Mouse (Mus musculus) CH12.LX (cell line): Measurements from ENCODE around the gene Sectm1a. TPM values are rescaled to one million over a fixed set of nuclear protein-coding genes. Genes with fewer than 3 reads are reported as not detected.

ENCODE experiments used
- DNase-seq: peaks from one replicate; pipeline ENCODE4 v3.0.0-alpha.2; 2013; ENCODE audit errors: extremely low read depth
- H3K27ac ChIP-seq: 2 replicates; pipeline ENCODE4 v1.5.1; 2012; ENCODE audit warnings: low read depth, mild to moderate bottlenecking, control low read depth, moderate library complexity; ENCODE audit not compliant: insufficient read depth
- H3K27me3 ChIP-seq: replicated peaks from 2 replicates; pipeline ENCODE3; 2012; ENCODE audit warnings: inconsistent platforms
- H3K36me3 ChIP-seq, 2 experiments: replicated peaks in 1 of 2; 2 replicates each; pipeline versions ENCODE3 to v1.6.1; 2012; ENCODE audit warnings: inconsistent platforms in 1 of 2, low read length in 1 of 2, mild to moderate bottlenecking in 1 of 2, mixed read lengths in 1 of 2, moderate library complexity in 1 of 2; ENCODE audit not compliant: control insufficient read depth in 1 of 2, insufficient read depth in 1 of 2
- H3K4me1 ChIP-seq, 2 experiments: 2 replicates each; pipeline ENCODE4 v1.6.1; 2012; ENCODE audit warnings: inconsistent platforms in 1 of 2, moderate library complexity in 1 of 2; ENCODE audit not compliant: insufficient read depth in 2 of 2, control insufficient read depth in 1 of 2
- H3K4me2 ChIP-seq: 2 replicates; pipeline ENCODE4 v1.6.1; 2012; ENCODE audit warnings: low read depth, mild to moderate bottlenecking, control low read depth; ENCODE audit not compliant: poor library complexity, insufficient read depth, severe bottlenecking
- H3K4me3 ChIP-seq, 3 experiments: fragments of 150-350 bp in 1 of 3; sonication (generic) in 1 of 3; replicated peaks in 1 of 3; 2 replicates each; pipeline versions ENCODE3 to v1.5.1; 2011 to 2012; ENCODE audit warnings: low read depth in 2 of 3, low read length in 2 of 3, mild to moderate bottlenecking in 2 of 3, moderate library complexity in 2 of 3, control low read depth in 1 of 3, improper control_type of control experiment in 1 of 3, inconsistent platforms in 1 of 3, mixed read lengths in 1 of 3; ENCODE audit not compliant: poor library complexity in 1 of 3
- H3K79me2 ChIP-seq: replicated peaks from 2 replicates; pipeline ENCODE4 v1.6.1; 2012; ENCODE audit warnings: mild to moderate bottlenecking, moderate library complexity; ENCODE audit not compliant: control insufficient read depth, poor library complexity, insufficient read depth, severe bottlenecking; ENCODE audit errors: extremely low read depth
- H3K9ac ChIP-seq: 2 replicates; pipeline ENCODE4 v1.6.1; 2012; ENCODE audit warnings: low read depth, mild to moderate bottlenecking, control low read depth, moderate library complexity; ENCODE audit not compliant: insufficient read depth
- H3K9me3 ChIP-seq: replicated peaks from 2 replicates; pipeline ENCODE3; 2012; ENCODE audit warnings: low read length, inconsistent platforms, mixed read lengths
- BHLHE40 ChIP-seq: IDR thresholded peaks from 2 replicates; pipeline ENCODE4 v1.6.1; 2011; ENCODE audit warnings: mild to moderate bottlenecking, low read depth, low read length, improper control_type of control experiment
- CHD1 ChIP-seq: IDR thresholded peaks from 2 replicates; pipeline ENCODE4 v1.6.1; 2012; ENCODE audit warnings: low read depth, low read length, improper control_type of control experiment, inconsistent platforms
- CHD2 ChIP-seq: IDR thresholded peaks from 2 replicates; pipeline ENCODE4 v1.6.1; 2011; ENCODE audit warnings: low read length, improper control_type of control experiment
- CTCF ChIP-seq, 2 experiments: IDR thresholded peaks in 1 of 2; conservative IDR thresholded peaks in 1 of 2; 2 replicates each; pipeline ENCODE4 v1.5.1; 2011 to 2012; ENCODE audit warnings: low read depth in 2 of 2, low read length in 2 of 2, improper control_type of control experiment in 1 of 2, inconsistent platforms in 1 of 2, mild to moderate bottlenecking in 1 of 2, moderate library complexity in 1 of 2
- E2F4 ChIP-seq: IDR thresholded peaks from 2 replicates; pipeline ENCODE4 v1.6.1; 2011; ENCODE audit warnings: low read depth, low read length, improper control_type of control experiment; ENCODE audit not compliant: insufficient replicate concordance
- ELF1 ChIP-seq: IDR thresholded peaks from 2 replicates; pipeline ENCODE4 v1.6.1; 2014; ENCODE audit warnings: low read depth, mild to moderate bottlenecking, inconsistent platforms, low read length, improper control_type of control experiment
- ETS1 ChIP-seq: conservative IDR thresholded peaks from 2 replicates; pipeline ENCODE4 v1.6.1; 2012; ENCODE audit warnings: low read depth, mild to moderate bottlenecking, inconsistent platforms, low read length, improper control_type of control experiment, moderate library complexity
- GABPA ChIP-seq: IDR thresholded peaks from 2 replicates; pipeline ENCODE4 v1.6.1; 2012; ENCODE audit warnings: low read depth, low read length, improper control_type of control experiment, inconsistent platforms; ENCODE audit not compliant: insufficient replicate concordance
- HCFC1 ChIP-seq: IDR thresholded peaks from 2 replicates; pipeline ENCODE4 v1.6.1; 2012; ENCODE audit warnings: low read depth, mild to moderate bottlenecking, inconsistent platforms, low read length, improper control_type of control experiment
- IRF4 ChIP-seq: IDR thresholded peaks from 2 replicates; pipeline ENCODE4 v1.6.1; 2014; ENCODE audit warnings: low read depth, mild to moderate bottlenecking, inconsistent platforms, low read length, improper control_type of control experiment
- JUN ChIP-seq: IDR thresholded peaks from 2 replicates; pipeline ENCODE4 v1.6.1; 2011; ENCODE audit warnings: low read depth, mild to moderate bottlenecking, low read length, improper control_type of control experiment, moderate library complexity; ENCODE audit not compliant: insufficient read depth
- JUND ChIP-seq: conservative IDR thresholded peaks from 2 replicates; pipeline ENCODE4 v1.6.1; 2011; ENCODE audit warnings: low read depth, low read length, improper control_type of control experiment
- KAT2A ChIP-seq: IDR thresholded peaks from 2 replicates; pipeline ENCODE4 v1.6.1; 2012; ENCODE audit warnings: low read length, improper control_type of control experiment, inconsistent platforms; ENCODE audit not compliant: insufficient replicate concordance
- MAFK ChIP-seq: IDR thresholded peaks from 2 replicates; pipeline ENCODE4 v1.6.1; 2011; ENCODE audit warnings: low read length, improper control_type of control experiment; ENCODE audit not compliant: insufficient replicate concordance
- MAX ChIP-seq: IDR thresholded peaks from 2 replicates; pipeline ENCODE4 v1.6.1; 2011; ENCODE audit warnings: low read length, improper control_type of control experiment
- MAZ ChIP-seq: IDR thresholded peaks from 2 replicates; pipeline ENCODE4 v1.6.1; 2012; ENCODE audit warnings: low read depth, mild to moderate bottlenecking, inconsistent platforms, low read length, improper control_type of control experiment, moderate library complexity
- MXI1 ChIP-seq: IDR thresholded peaks from 2 replicates; pipeline ENCODE4 v1.6.1; 2011; ENCODE audit warnings: mild to moderate bottlenecking, low read depth, low read length, improper control_type of control experiment
- MYC ChIP-seq: IDR thresholded peaks from 2 replicates; pipeline ENCODE4 v1.6.1; 2011; ENCODE audit warnings: low read depth, mild to moderate bottlenecking, improper control_type of control experiment, low read length
- NELFE ChIP-seq: IDR thresholded peaks from 2 replicates; pipeline ENCODE4 v1.6.1; 2011; ENCODE audit warnings: low read depth, low read length, improper control_type of control experiment
- NRF1 ChIP-seq: IDR thresholded peaks from 2 replicates; pipeline ENCODE4 v1.6.1; 2014; ENCODE audit warnings: low read depth, mild to moderate bottlenecking, inconsistent platforms, low read length, improper control_type of control experiment, moderate library complexity
- POLR2A ChIP-seq: IDR thresholded peaks from 2 replicates; pipeline ENCODE4 v1.6.1; 2011; ENCODE audit warnings: low read depth, mild to moderate bottlenecking, improper control_type of control experiment, low read length
- POLR2AphosphoS2 ChIP-seq: IDR thresholded peaks from 2 replicates; pipeline ENCODE4 v1.6.1; 2011; ENCODE audit warnings: low read depth, low read length, improper control_type of control experiment
- RAD21 ChIP-seq: IDR thresholded peaks from 2 replicates; pipeline ENCODE4 v1.6.1; 2011; ENCODE audit warnings: low read depth, mild to moderate bottlenecking, low read length, improper control_type of control experiment, moderate library complexity
- RCOR1 ChIP-seq: conservative IDR thresholded peaks from 2 replicates; pipeline ENCODE4 v1.6.1; 2012; ENCODE audit warnings: low read depth, mild to moderate bottlenecking, inconsistent platforms, low read length, improper control_type of control experiment
- SIN3A ChIP-seq: IDR thresholded peaks from 2 replicates; pipeline ENCODE4 v1.6.1; 2012; ENCODE audit warnings: low read length, improper control_type of control experiment, inconsistent platforms
- SMC3 ChIP-seq: IDR thresholded peaks from 2 replicates; pipeline ENCODE4 v1.6.1; 2011; ENCODE audit warnings: low read depth, low read length, improper control_type of control experiment
- UBTF ChIP-seq: IDR thresholded peaks from 2 replicates; pipeline ENCODE4 v1.6.1; 2012; ENCODE audit warnings: low read depth, mild to moderate bottlenecking, inconsistent platforms, low read length, improper control_type of control experiment, moderate library complexity
- USF1 ChIP-seq: IDR thresholded peaks from 2 replicates; pipeline ENCODE4 v1.6.1; 2014; ENCODE audit warnings: low read depth, mild to moderate bottlenecking, inconsistent platforms, low read length, improper control_type of control experiment
- USF2 ChIP-seq: conservative IDR thresholded peaks from 2 replicates; pipeline ENCODE4 v1.6.1; 2011; ENCODE audit warnings: low read depth, low read length, improper control_type of control experiment
- ZKSCAN1 ChIP-seq: IDR thresholded peaks from 2 replicates; pipeline ENCODE4 v1.6.1; 2012; ENCODE audit warnings: low read depth, inconsistent platforms, low read length, improper control_type of control experiment, borderline replicate concordance
- dilution Hi-C: fragments of 300-500 bp; cut with MboI; formaldehyde crosslinking; loops from 2 replicates; pipeline ENCODE4 v1.14.3; 2020; ENCODE audit warnings: low sequenced_read_pairs; ENCODE audit not compliant: extremely low pct_unique_long_range_greater_than_20kb, extremely low pct_ligation_motif_present
- in situ Hi-C: fragments of 300-500 bp; cut with MboI; formaldehyde crosslinking; loops from 3 replicates; pipeline ENCODE4 v1.14.3; 2019; ENCODE audit warnings: low sequenced_read_pairs, low pct_ligation_motif_present, low pct_unique_long_range_greater_than_20kb, mixed read lengths
- polyA plus RNA-seq: library from polyadenylated mRNA; unstranded; fragments of >175 nt; gene quantifications from 2 replicates; pipeline ENCODE4 v1.2.1, GENCODE M21; 2012; ENCODE audit warnings: low read depth; ENCODE audit not compliant: insufficient read length
- total RNA-seq, 2 experiments: library from RNA; depleted of rRNA; stranded (reverse); fragments of 300-350 nt in 1 of 2; fragments of >200 nt in 1 of 2; gene quantifications; 2 replicates each; pipeline ENCODE4 v1.2.3; 2012 to 2014

Sectm1a gene
- total and polyA plus RNA-seq, 3 experiments: 0.08 TPM; not detected in 2

DNA sequence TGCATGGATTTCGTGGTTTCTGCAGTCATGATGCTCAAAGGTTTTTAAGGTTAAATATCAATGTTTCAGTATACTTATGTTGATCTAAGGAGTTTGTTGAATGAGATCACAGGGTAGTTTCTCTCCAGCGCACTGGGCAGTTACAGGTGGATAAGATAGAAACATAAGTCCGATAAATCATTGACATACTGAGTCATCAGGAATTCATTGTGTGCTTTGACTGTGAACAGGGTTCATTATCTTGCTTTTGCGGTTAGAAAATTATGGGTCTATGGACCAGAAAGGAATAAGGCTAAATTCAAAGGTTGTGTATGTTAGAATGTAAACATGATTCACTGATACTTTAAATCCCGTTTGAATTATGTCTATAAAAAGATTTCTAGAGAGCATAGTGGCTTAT is 4.2 kb upstream of the Sectm1a start:
- Histone ChIP-seq H3K4me3 (no peak overlapping the region), H3K9me3 (no peaks in the 10 kb centered on the region), H3K4me2 (no peak overlapping the region), H3K9ac (no peak overlapping the region), H3K79me2 (no peaks in the 10 kb centered on the region), H3K4me1 (peaks cover 6 to 33% of the 10 kb centered on the region in 2 experiments), H3K36me3 (no peaks in the 10 kb centered on the region), H3K27me3 (no peaks in the 10 kb centered on the region), H3K27ac (no peak overlapping the region)
- no peak for TF ChIP-seq BHLHE40
- no peak for TF ChIP-seq KAT2A
- TF ChIP-seq NRF1: no peak
- no peak for TF ChIP-seq RCOR1
- no peak for TF ChIP-seq CHD1
- no peak for TF ChIP-seq ZKSCAN1
- no peak for TF ChIP-seq POLR2A
- TF ChIP-seq MAFK: no peak
- TF ChIP-seq E2F4: no peak
- no peak for TF ChIP-seq MAX
- TF ChIP-seq MXI1: no peak
- dilution Hi-C loops: no loop called here
- DNase-seq: no peak
- in situ Hi-C loops: no loop called here

DNA sequence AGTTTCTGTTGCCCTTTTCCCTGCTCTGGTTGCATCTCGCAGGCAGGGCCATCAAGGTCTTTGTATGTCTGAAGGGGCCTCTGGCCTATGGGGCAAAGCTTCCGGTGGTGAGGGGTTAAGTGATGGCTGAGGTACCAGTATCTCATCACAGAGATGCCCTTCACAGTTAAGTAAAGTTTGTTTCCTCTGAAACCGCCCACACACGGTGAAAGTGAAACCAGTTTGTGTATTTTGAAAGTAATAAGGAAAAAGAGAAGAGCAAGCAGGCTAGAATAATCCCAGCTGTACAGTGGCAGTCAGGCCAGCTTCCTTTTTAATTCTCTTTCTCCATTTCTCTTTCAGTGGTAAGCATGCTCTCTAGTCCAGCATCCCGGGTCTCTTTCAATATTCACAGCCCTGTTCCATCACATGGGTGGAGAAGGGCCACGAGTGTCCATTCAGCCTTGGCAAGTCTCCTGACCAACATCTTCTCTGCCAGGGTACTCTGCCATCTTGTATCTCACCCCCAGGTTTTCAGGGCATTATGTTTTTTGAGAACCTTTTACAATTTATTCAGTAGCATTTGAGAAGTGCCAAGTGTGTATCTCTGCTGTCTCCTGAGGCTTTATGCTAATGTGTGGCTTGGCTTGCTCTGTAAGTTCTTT is 2.0 kb upstream of the Sectm1a start:
- Histone ChIP-seq H3K27me3 (no peaks in the 10 kb centered on the region), H3K4me1 (peaks cover 6 to 32% of the 10 kb centered on the region in 2 experiments), H3K36me3 (no peaks in the 10 kb centered on the region), H3K4me3 (peak overlapping the region; percentile 2 to 29 (median 4)), H3K4me2 (peak overlapping the region; percentile 80), H3K79me2 (no peaks in the 10 kb centered on the region), H3K9me3 (no peaks in the 10 kb centered on the region), H3K9ac (peak overlapping the region; percentile 6; the same call in 1 of the 2 replicates), H3K27ac (no peak overlapping the region)
- DNase-seq: peak; percentile 82
- dilution Hi-C loops (no loop called here), in situ Hi-C loops (loop anchor here (5.0 kb wide), 1 partner anchor 39 kb away; no protein-coding TSS in a partner anchor)
- peak; percentile 88 for TF ChIP-seq RCOR1
- TF ChIP-seq NELFE: no peak
- TF ChIP-seq BHLHE40: peak; percentile 70
- peak; percentile 61 for TF ChIP-seq JUND
- no peak for TF ChIP-seq USF1
- TF ChIP-seq JUN: no peak
- no peak for TF ChIP-seq GABPA
- TF ChIP-seq KAT2A: 0 out of 2 replicates have a peak, but pooled peaks have one; percentile 4
- no peak; the same call in 1 of the 2 replicates for TF ChIP-seq MYC
- TF ChIP-seq IRF4: peak; percentile 93
- TF ChIP-seq ZKSCAN1: no peak
- TF ChIP-seq POLR2AphosphoS2: no peak
- no peak for TF ChIP-seq POLR2A
- TF ChIP-seq SIN3A: peak; percentile 37; the same call in 1 of the 2 replicates
- TF ChIP-seq UBTF: no peak
- TF ChIP-seq HCFC1: 0 out of 2 replicates have a peak, but pooled peaks have one; percentile 20
- TF ChIP-seq SMC3: no peak; the same call in 1 of the 2 replicates
- TF ChIP-seq MAFK: peak; percentile 72
- TF ChIP-seq CHD2: peak; percentile 59
- peak; percentile 56 for TF ChIP-seq ELF1
- TF ChIP-seq USF2: no peak
- no peak for TF ChIP-seq NRF1
- TF ChIP-seq E2F4: no peak
- no peak for TF ChIP-seq CTCF (conservative IDR thresholded peaks at IDR 0.05 in 1 of 2, IDR thresholded peaks at IDR 0.05 in 1 of 2; ENCODE audit: low read depth in 2 of 2, low read length in 2 of 2)
- TF ChIP-seq MAZ: no peak
- TF ChIP-seq RAD21: no peak; the same call in 1 of the 2 replicates
- TF ChIP-seq CHD1: no peak
- TF ChIP-seq ETS1: peak; percentile 84
